Mouse (Mus musculus) kidney, embryonic 14.5 days (tissue): ENCODE data around the gene Rpl10. TPM values are rescaled to one million over a fixed set of nuclear protein-coding genes. Genes with fewer than 3 reads are reported as not detected.

ENCODE experiments used
- ATAC-seq: fragments of 200-750 bp; cut with Nextera tagmentation; 2 replicates; pipeline ENCODE4 v1.8.0; 2017; ENCODE audit warnings: moderate number of reproducible peaks, mild to moderate bottlenecking, moderate TSS enrichment, moderate library complexity; ENCODE audit not compliant: low FRiP score, low TSS enrichment
- H3K27ac ChIP-seq: fragments of 300-500 bp; sonication (generic); 2 replicates; pipeline ENCODE4 v1.5.1; 2014; ENCODE audit warnings: low read depth, mild to moderate bottlenecking, low read length, moderate library complexity, mixed read lengths
- H3K27me3 ChIP-seq: fragments of 300-500 bp; sonication (generic); 2 replicates; pipeline ENCODE4 v1.6.1; 2014; ENCODE audit warnings: mild to moderate bottlenecking, low read length; ENCODE audit not compliant: control insufficient read depth, insufficient read depth
- H3K36me3 ChIP-seq: fragments of 300-500 bp; sonication (generic); 2 replicates; pipeline ENCODE4 v1.6.1; 2014; ENCODE audit warnings: low read length, mixed read lengths; ENCODE audit not compliant: control insufficient read depth, insufficient read depth
- H3K4me1 ChIP-seq: fragments of 300-500 bp; sonication (generic); 2 replicates; pipeline ENCODE4 v1.6.1; 2014; ENCODE audit warnings: low read length, mixed read lengths; ENCODE audit not compliant: control insufficient read depth, insufficient read depth
- H3K4me2 ChIP-seq: fragments of 300-500 bp; sonication (generic); replicated peaks from 2 replicates; pipeline ENCODE4 v1.6.1; 2014; ENCODE audit warnings: low read depth, mild to moderate bottlenecking, low read length
- H3K4me3 ChIP-seq: fragments of 300-500 bp; sonication (generic); 2 replicates; pipeline ENCODE4 v1.5.1; 2014; ENCODE audit warnings: mild to moderate bottlenecking, low read length
- H3K9ac ChIP-seq: fragments of 300-500 bp; sonication (generic); 2 replicates; pipeline ENCODE4 v1.6.1; 2014; ENCODE audit warnings: low read depth, mild to moderate bottlenecking, low read length, moderate library complexity
- H3K9me3 ChIP-seq: fragments of 300-500 bp; sonication (generic); 2 replicates; pipeline ENCODE4 v1.6.1; 2016; ENCODE audit warnings: low read length; ENCODE audit not compliant: control insufficient read depth
- WGBS: fragments of 180-500 bp; shearing (Covaris S2); extraction: QIAGEN DNeasy Blood & Tissue Kit; methylation state at CpG from one replicate; pipeline ENCODE4 v1.1.7; 2014; 5-methylcytosine and 5-hydroxymethylcytosine counted together
- polyA plus RNA-seq: library from polyadenylated mRNA; unstranded; fragments of >200 nt; fragmentation: Nextera tagmentation; extraction: Ambion mirVana; gene quantifications from 2 replicates; pipeline ENCODE4 v1.2.1, GENCODE M21; 2014

The Rpl10 gene
- polyA plus RNA-seq, 1 experiment from 2014 or later, result 941 TPM

GRCm38 (mm10) chrX:74246213-74246681 is 24.4 kb upstream of the Rpl10 start:
- peak overlapping the region; percentile 52 for H3K4me2 ChIP-seq
- WGBS, result 22% methylated on average over 38 of the region's 38 CpGs
- H3K36me3 ChIP-seq, result peaks cover 21% of the 10 kb centered on the region
- peak overlapping the region; percentile 86 for H3K27ac ChIP-seq
- H3K4me3 ChIP-seq, result peak overlapping the region; percentile 60
- no peaks in the 10 kb centered on the region for H3K4me1 ChIP-seq
- peak; percentile 89 for ATAC-seq
- no peaks in the 10 kb centered on the region for H3K27me3 ChIP-seq
- H3K9me3 ChIP-seq, result no peaks in the 10 kb centered on the region
- H3K9ac ChIP-seq, result peak overlapping the region; percentile 74

- Histone ChIP-seq H3K27me3 (no peaks in the 10 kb centered on the region), H3K36me3 (peaks cover 16% of the 10 kb centered on the region), H3K27ac (peak overlapping the region; percentile 66), H3K4me3 (peak overlapping the region; percentile 60), H3K4me2 (peak overlapping the region; percentile 37), H3K4me1 (no peaks in the 10 kb centered on the region), H3K9me3 (no peaks in the 10 kb centered on the region), H3K9ac (peak overlapping the region; percentile 25; the same call in 1 of the 2 replicates)
- ATAC-seq, result peak; percentile 33
- 30% methylated on average over 15 of the region's 15 CpGs for WGBS
These were observed 23.9 kb upstream of the Rpl10 start for GRCm38 (mm10) chrX:74246693-74247092.

- H3K27ac ChIP-seq, result no peak overlapping the region
- peak overlapping the region; percentile 47 for H3K4me2 ChIP-seq
- no peaks in the 10 kb centered on the region for H3K4me1 ChIP-seq
- ATAC-seq, result peak; percentile 13; the same call in 1 of the 2 replicates
- H3K27me3 ChIP-seq, result no peaks in the 10 kb centered on the region
- H3K36me3 ChIP-seq, result no peaks in the 10 kb centered on the region
- 21% methylated on average over 3 of the region's 3 CpGs for WGBS
- H3K9me3 ChIP-seq, result no peaks in the 10 kb centered on the region
- H3K9ac ChIP-seq, result no peak overlapping the region
- H3K4me3 ChIP-seq, result peak overlapping the region; percentile 39; the same call in 1 of the 2 replicates
These were observed 22.0 kb upstream of the Rpl10 start for GRCm38 (mm10) chrX:74248651-74249050.

GRCm38 (mm10) chrX:74249615-74250014 is 21.0 kb upstream of the Rpl10 start, which contains the start of gene Flna:
Gene Flna, minus strand, starts transcription at chrX:74249820.
- Histone ChIP-seq H3K4me3 (peak within 1 kb of the TSS; percentile 39), H3K36me3 (no peaks in the 10 kb centered on the region), H3K27me3 (no peaks in the 10 kb centered on the region), H3K9ac (peak within 1 kb of the TSS; percentile 67), H3K4me1 (no peaks in the 10 kb centered on the region), H3K27ac (peak within 1 kb of the TSS; percentile 62), H3K4me2 (peak within 1 kb of the TSS; percentile 47), H3K9me3 (no peaks in the 10 kb centered on the region)
- no peak for ATAC-seq
- 34% methylated on average over 37 of the region's 38 CpGs for WGBS

- Histone ChIP-seq H3K36me3 (peaks cover 16% of the 10 kb centered on the region; the same call in 1 of the 2 replicates), H3K9ac (peak within 1 kb of the TSS; percentile 75), H3K9me3 (no peaks in the 10 kb centered on the region), H3K4me1 (no peaks in the 10 kb centered on the region), H3K4me2 (peak within 1 kb of the TSS; percentile 54), H3K27me3 (no peaks in the 10 kb centered on the region), H3K4me3 (peak within 1 kb of the TSS; percentile 61), H3K27ac (peak within 1 kb of the TSS; percentile 90)
- 28% methylated on average over 39 of the region's 39 CpGs for WGBS
- ATAC-seq, result peak; percentile 97
These were observed 16.3 kb upstream of the Rpl10 start, which contains the start of gene Emd for GRCm38 (mm10) chrX:74254153-74254887. Gene Emd, plus strand, starts transcription at chrX:74254687.

- 39% methylated on average over 31 of the region's 31 CpGs for WGBS
- H3K9ac ChIP-seq, result peak overlapping the region; percentile 75
- H3K4me3 ChIP-seq, result peak overlapping the region; percentile 61
- no peaks in the 10 kb centered on the region for H3K4me1 ChIP-seq
- peak overlapping the region; percentile 90 for H3K27ac ChIP-seq
- H3K4me2 ChIP-seq, result peak overlapping the region; percentile 54
- peaks cover 16% of the 10 kb centered on the region; the same call in 1 of the 2 replicates for H3K36me3 ChIP-seq
- ATAC-seq, result peak; percentile 67
- no peaks in the 10 kb centered on the region for H3K27me3 ChIP-seq
- no peaks in the 10 kb centered on the region for H3K9me3 ChIP-seq
These were observed 15.6 kb upstream of the Rpl10 start for GRCm38 (mm10) chrX:74254888-74255565.

- H3K4me2 ChIP-seq, result no peak overlapping the region
These were observed 12.9 kb upstream of the Rpl10 start for GRCm38 (mm10) chrX:74257746-74258145.

GRCm38 (mm10) chrX:74269736-74270061 is 913 bp upstream of the Rpl10 start:
- 31% methylated on average over 3 of the region's 3 CpGs for WGBS
- peak; percentile 39 for ATAC-seq
- Histone ChIP-seq H3K9me3 (no peaks in the 10 kb centered on the region), H3K27me3 (no peaks in the 10 kb centered on the region), H3K36me3 (peaks cover 9% of the 10 kb centered on the region; the same call in 1 of the 2 replicates), H3K4me2 (peak overlapping the region; percentile 40), H3K9ac (peak overlapping the region; percentile 52), H3K4me1 (no peaks in the 10 kb centered on the region), H3K4me3 (peak overlapping the region; percentile 62), H3K27ac (peak overlapping the region; percentile 91)

More at GRCm38 (mm10) chrX:74257746-74258145, 12.9 kb upstream of the Rpl10 start:
- Histone ChIP-seq H3K9ac (no peak overlapping the region), H3K4me3 (no peak overlapping the region), H3K36me3 (peaks cover 16% of the 10 kb centered on the region; the same call in 1 of the 2 replicates), H3K9me3 (no peaks in the 10 kb centered on the region), H3K27me3 (no peaks in the 10 kb centered on the region), H3K27ac (no peak overlapping the region), H3K4me1 (no peaks in the 10 kb centered on the region)
- ATAC-seq, result no peak
- WGBS, result 96% methylated on average over 3 of the region's 3 CpGs
